Mouse (Mus musculus) hindlimb bud, embryonic 11.5 days (tissue): Measurements from ENCODE around the gene Lmna.

Experiments used
- DNase-seq: peaks from one replicate; pipeline ENCODE4 v3.0.0-alpha.2; 2012; ENCODE audit warnings: low read depth, low spot score; ENCODE audit errors: extremely low spot score

Gene Lmna

GRCm38 (mm10) chr3:88450379-88451131 is 59.2 kb downstream of the Lmna start:
- no peak for DNase-seq

- DNase-seq, result no peak
These were observed 60.2 kb downstream of the Lmna start for GRCm38 (mm10) chr3:88449395-88450023.

DNA sequence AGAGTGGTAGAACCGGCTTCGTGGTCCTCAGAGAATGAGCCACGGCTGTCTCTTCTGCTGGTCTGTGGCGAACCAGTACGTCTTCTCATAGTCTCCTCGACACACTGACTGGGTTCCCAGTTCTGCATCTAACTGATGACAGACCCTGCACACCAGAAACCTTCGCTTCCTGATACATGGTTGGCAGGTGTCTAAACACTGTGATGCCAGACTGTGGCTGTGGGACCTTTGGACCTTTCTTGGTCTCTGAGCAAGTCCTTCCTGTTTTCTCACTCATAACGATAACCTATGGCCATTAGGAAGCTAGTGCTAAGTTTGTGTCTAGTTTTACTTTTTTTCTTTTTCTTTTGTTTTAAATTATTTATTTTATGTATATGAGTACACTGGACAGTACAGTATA is 61.3 kb downstream of the Lmna start:
- no peak for DNase-seq

DNA sequence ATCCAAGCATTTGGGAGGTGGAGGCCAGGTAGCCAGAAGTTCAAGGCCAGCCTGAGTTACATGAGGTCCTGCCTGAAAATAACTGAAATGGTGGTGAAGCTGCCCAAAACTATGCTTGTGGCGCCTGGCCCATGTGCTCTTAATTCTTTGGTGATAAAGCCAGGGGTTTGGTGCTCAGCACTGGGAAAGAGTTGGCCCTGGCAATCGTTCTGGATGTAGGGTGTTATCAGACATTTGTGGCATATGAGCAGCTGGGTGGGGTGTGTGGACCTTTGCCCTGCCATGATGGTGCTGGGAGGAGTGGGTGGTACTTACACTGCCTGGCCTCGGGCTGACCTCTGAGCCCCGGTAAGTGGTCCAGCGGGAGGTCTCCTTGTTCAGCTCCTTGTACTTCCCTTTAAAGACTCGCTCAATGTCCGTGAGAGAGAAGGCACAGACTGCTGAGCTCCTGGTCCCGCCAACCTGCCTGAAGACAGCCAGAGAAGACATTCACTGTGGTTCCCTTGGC is 62.0 kb downstream of the Lmna start:
- no peak for DNase-seq

- no peak for DNase-seq
These were observed 63.2 kb downstream of the Lmna start for GRCm38 (mm10) chr3:88446471-88447123.

- DNase-seq, result no peak
These were observed 66.9 kb downstream of the Lmna start for GRCm38 (mm10) chr3:88442888-88443287.

DNA sequence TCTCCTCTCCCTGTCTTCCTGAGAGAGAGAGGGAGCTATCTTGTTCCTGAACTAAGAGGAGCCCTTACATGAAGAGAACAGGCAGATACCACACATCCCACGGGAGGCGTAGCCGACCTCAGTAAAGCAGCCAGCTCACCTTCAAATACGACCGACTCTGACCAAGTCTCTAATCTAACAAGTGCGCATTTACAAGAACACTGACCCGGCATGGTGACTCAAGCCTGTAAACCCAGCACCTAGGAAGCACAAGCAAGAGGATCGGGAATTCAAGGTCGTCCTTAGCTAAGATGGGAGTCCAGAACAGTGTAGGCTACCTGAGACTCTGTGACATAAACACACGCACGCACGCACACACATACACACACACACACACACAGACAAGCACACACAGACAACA is 67.3 kb downstream of the Lmna start:
- DNase-seq, result no peak

DNA sequence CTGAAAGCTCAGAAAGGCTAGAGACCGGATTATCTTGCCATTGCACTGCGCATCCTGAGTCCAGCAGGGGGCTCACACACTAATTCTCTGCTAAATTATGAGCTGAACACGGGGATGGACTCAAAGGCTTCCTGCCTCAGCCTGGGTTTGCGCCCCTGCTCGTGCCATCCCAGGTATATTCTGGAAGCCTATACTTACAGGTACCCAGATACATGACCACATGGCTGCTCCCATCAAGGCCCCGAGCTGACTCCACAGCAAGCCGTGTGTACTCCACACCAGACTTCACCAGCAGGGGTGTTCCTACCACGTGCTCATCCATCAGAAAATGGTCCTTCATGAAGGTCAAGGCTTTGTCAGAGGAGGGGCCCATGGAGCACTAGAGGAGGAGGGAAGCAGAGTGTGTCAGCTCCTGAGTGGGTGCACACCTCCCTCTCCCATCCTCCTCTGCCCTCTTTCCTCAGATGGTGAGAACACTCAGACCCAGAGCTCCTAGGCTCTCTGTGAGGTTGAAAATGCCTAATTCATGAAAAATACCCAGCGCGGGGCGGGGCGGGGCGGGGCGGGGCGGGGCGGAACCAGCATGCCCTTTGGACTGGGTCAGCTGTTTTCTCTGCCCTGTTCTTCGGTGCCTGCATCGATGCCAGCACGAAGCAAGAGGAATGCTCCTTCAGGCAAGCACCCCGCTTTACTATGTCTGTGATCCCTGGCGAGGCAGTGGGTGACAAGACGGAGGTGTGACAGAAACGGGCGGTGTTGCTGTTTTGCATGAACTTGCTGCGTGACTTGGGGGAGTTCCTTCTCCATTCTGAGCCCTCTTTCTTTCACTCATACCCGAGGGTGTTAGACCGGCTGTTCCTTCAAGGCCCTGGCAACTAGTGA is 69.0 kb downstream of the Lmna start:
- no peak for DNase-seq

GRCm38 (mm10) chr3:88439582-88439981 is 70.2 kb downstream of the Lmna start:
- no peak for DNase-seq

DNA sequence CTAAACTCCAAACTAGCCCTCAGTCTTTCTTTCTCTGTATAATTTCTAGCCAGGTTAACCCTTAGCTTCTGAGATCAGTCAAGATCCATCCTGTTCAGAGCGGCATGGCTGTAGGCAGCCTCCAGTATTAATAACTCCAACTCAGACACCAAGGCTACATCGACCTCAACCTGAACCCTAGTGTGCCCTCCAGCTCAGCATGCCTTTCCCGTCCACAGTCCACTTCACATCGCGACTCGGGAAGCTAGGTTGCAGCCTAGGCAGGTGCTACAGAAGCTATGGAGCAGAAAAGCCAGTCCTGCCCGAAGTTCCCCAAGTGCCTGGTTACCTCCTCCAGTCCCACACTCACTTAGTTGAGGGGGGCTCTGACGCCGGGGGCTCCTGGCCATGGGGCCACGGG is 72.3 kb downstream of the Lmna start:
- DNase-seq, result no peak

DNA sequence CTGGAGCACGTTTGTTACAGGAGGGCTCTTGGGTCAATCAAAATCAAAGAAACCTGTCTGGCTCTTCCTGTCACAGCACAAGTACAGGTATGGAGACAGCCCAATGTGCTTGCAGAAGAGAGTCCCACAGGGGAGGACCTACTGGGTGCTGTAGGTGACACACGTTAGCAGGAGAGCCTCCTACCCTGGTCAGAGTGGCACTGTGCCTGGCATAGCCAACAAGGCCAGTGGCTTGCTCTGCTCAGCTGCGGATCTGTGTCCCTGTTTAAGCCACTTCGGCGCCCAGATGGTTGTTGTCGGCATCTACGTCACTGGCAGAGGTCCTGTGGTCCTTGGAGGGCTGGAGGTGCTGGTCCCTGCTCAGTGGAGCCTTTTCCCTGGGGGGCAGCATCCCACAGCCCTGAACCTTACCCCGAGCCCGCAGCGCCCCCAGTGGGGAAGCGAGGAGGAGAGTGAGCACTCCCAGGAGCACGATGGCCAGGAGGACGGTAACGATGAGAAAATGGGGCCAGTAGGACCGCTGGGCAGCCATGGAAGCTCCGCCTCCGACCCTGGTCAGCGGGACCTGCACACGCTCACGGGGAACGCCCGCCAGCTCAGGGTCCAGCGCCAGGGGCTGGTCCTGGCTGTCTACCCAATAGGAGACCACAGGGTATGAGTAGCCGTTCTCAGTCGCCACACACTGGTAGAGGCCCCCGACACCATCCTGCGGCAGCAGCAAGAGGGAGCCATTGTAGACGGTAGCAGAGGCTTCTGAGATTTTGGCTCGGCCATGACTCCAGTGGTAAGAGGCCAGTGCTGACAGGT is 73.2 kb downstream of the Lmna start:
- no peak for DNase-seq

- DNase-seq, result no peak
These were observed 74.2 kb downstream of the Lmna start for GRCm38 (mm10) chr3:88435515-88435914.
